Comparison of ENCODE assay signal across 8 mouse cellular contexts in genomic region chr3:14886102-14887098, GRCm38 (mm10). TPM values are rescaled to one million over a fixed set of nuclear protein-coding genes. Genes with fewer than 3 reads are reported as not detected.
A peak's percentile ranks its signal among the peaks of the same experiment; 100 is the strongest.
DNase-seq lines count a peak whose midpoint lies in the region; ATAC-seq and TF ChIP-seq lines count a peak whose summit lies in the region.

Gene Car2 (plus strand): TSS chr3:14886273.

- peaks cover 2% of the 10 kb centered on the region; the same call in 1 of the 2 replicates for H3K4me1 ChIP-seq in bone marrow, adult 2 months (ENCODE audit: control insufficient read depth, insufficient read depth, low read length)
- H3K4me1 ChIP-seq in embryonic fibroblast, embryonic 13.5 days (ENCODE audit: control insufficient read depth, insufficient read depth, low read length), result no peaks in the 10 kb centered on the region

- peak within 1 kb of the TSS; percentile 69 for H3K4me3 ChIP-seq in bone marrow, adult 2 months (replicated peaks; ENCODE audit: control insufficient read depth, low read depth, low read length)
- peak within 1 kb of the TSS; percentile 49 for H3K4me3 ChIP-seq in embryonic fibroblast, embryonic 13.5 days (ENCODE audit: insufficient read depth, low read length)

- DNase-seq in 416B (ENCODE audit: low read depth), result peak; percentile 89
- peak; percentile 38 to 43 for DNase-seq in heart, adult 9 months (ENCODE audit: low spot score in 2 of 2)
- peak; percentile 84 for DNase-seq in kidney, adult 9 months
- DNase-seq in liver, result peak; percentile 94
- DNase-seq in spleen, postnatal 36 days (ENCODE audit: low spot score in 2 of 2), result peak; percentile 62 to 68

- peak within 1 kb of the TSS; percentile 95 for H3K27ac ChIP-seq in bone marrow, adult 2 months (ENCODE audit: control insufficient read depth, insufficient read depth, low read depth, low read length, poor library complexity)
- no peak within 1 kb of the TSS for H3K27ac ChIP-seq in embryonic fibroblast, embryonic 13.5 days (ENCODE audit: insufficient read depth, low read length)

- TF ChIP-seq POLR2A in bone marrow, adult 2 months (IDR thresholded peaks at IDR 0.05; ENCODE audit: borderline replicate concordance, control insufficient read depth, low read depth, low read length), result peak; percentile 99
- TF ChIP-seq POLR2A in embryonic fibroblast, embryonic 13.5 days (IDR thresholded peaks at IDR 0.05; ENCODE audit: low read depth, low read length), result no peak

- TF ChIP-seq CTCF in bone marrow, adult 2 months (IDR thresholded peaks at IDR 0.05; ENCODE audit: control insufficient read depth, insufficient read depth, low read length), result no peak
- TF ChIP-seq CTCF in embryonic fibroblast, embryonic 13.5 days (IDR thresholded peaks at IDR 0.05; ENCODE audit: borderline replicate concordance, insufficient read depth, low read length), result no peak

- ATAC-seq in monocyte, adult 5-6 weeks (replicated peaks; ENCODE audit: insufficient number of reproducible peaks, low FRiP score, low TSS enrichment, poor library complexity, severe bottlenecking), result peak; percentile 69

- 1% methylated on average over 92 of the region's 95 CpGs for WGBS in bone marrow, adult 2 months

RNA-seq across cellular contexts. Expression of gene Car2, which starts in this region (rescaled TPM):
- 455 and 1,276 TPM in 2 replicates for polyA plus RNA-seq in bone marrow, adult 2 months (2011; ENCODE audit: insufficient read depth, insufficient read length, low replicate concordance, missing spikeins)
- polyA plus RNA-seq in embryonic fibroblast, embryonic 13.5 days (2011; ENCODE audit: insufficient read length, low read depth, missing spikeins), result 0.83 and 1.4 TPM in 2 replicates
- total RNA-seq in monocyte, adult 5-6 weeks (2017), result 64.7 to 78.1 TPM (median 74.3 TPM) in 3 replicates

Comparison
In these comparisons a context has a peak if more than half of its experiments do, and no peak if none do; other contexts are left out.
1. RNA of gene Car2 (polyA plus RNA-seq): 455 to 1,276 TPM in bone marrow, adult 2 months; 0.83 to 1.4 TPM in embryonic fibroblast, embryonic 13.5 days; every median in the first group is over 100 times any median in the second.
2. DNase-seq: peak in every context shown above with its lines; median percentile 94 in liver; 89 in 416B; 84 in kidney, adult 9 months; 65 in spleen, postnatal 36 days; 40 in heart, adult 9 months.